Mouse (Mus musculus): ENCODE results near the gene Abca8b. TPM values are rescaled to one million over a fixed set of nuclear protein-coding genes. Genes with fewer than 3 reads are reported as not detected.

The Abca8b gene
- total and polyA plus RNA-seq, 2 experiments from 2014 or later, result 0.88 to 5.0 TPM

GRCm38 (mm10) chr11:109885521-109885920 is 110.1 kb downstream of the Abca8b start:
- no peaks in the 10 kb centered on the region for H3K36me3 ChIP-seq (ENCODE audit: insufficient read depth)
- no peaks in the 10 kb centered on the region for H3K4me1 ChIP-seq (ENCODE audit: insufficient read depth)
- ATAC-seq (peak; percentile 29; the same call in 1 of the 2 replicates), DNase-seq (no peak)
- H3K27me3 ChIP-seq (ENCODE audit: insufficient read depth, low read length), result no peaks in the 10 kb centered on the region
- H3K4me3 ChIP-seq (ENCODE audit: low read depth, low read length), result no peak overlapping the region
- 88% methylated on average over 3 of the region's 3 CpGs for WGBS
- no peak overlapping the region for H3K4me2 ChIP-seq (ENCODE audit: low read depth)
- no peak overlapping the region for H3K27ac ChIP-seq (ENCODE audit: low read depth, low read length)
- no peaks in the 10 kb centered on the region for H3K9me3 ChIP-seq (ENCODE audit: low read length)
- TF ChIP-seq CTCF (IDR thresholded peaks at IDR 0.05; ENCODE audit: low read depth), result no peak
- no peak overlapping the region for H3K9ac ChIP-seq

- H3K27ac ChIP-seq (ENCODE audit: low read depth, low read length), result no peak overlapping the region
- no peak overlapping the region for H3K4me3 ChIP-seq (ENCODE audit: low read depth, low read length)
- H3K36me3 ChIP-seq (ENCODE audit: insufficient read depth), result no peaks in the 10 kb centered on the region
- H3K4me1 ChIP-seq (ENCODE audit: insufficient read depth), result no peaks in the 10 kb centered on the region
- H3K4me2 ChIP-seq (ENCODE audit: low read depth), result no peak overlapping the region
- DNase-seq (no peak), ATAC-seq (no peak)
- TF ChIP-seq CTCF (IDR thresholded peaks at IDR 0.05; ENCODE audit: low read depth), result no peak
- WGBS, result 94% methylated on average over 4 of the region's 4 CpGs
- H3K9ac ChIP-seq, result no peak overlapping the region
- no peaks in the 10 kb centered on the region for H3K9me3 ChIP-seq (ENCODE audit: low read length)
- no peaks in the 10 kb centered on the region for H3K27me3 ChIP-seq (ENCODE audit: insufficient read depth, low read length)
Observed at GRCm38 (mm10) chr11:109884801-109885200, 110.8 kb downstream of the Abca8b start.

GRCm38 (mm10) chr11:109884126-109884525 is 111.5 kb downstream of the Abca8b start:
- Histone ChIP-seq H3K4me3 (ENCODE audit: low read depth, low read length) (no peak overlapping the region), H3K4me2 (ENCODE audit: low read depth) (no peak overlapping the region), H3K9ac (no peak overlapping the region), H3K9me3 (ENCODE audit: low read length) (no peaks in the 10 kb centered on the region), H3K27me3 (ENCODE audit: insufficient read depth, low read length) (no peaks in the 10 kb centered on the region), H3K4me1 (ENCODE audit: insufficient read depth) (no peaks in the 10 kb centered on the region), H3K36me3 (ENCODE audit: insufficient read depth) (no peaks in the 10 kb centered on the region), H3K27ac (ENCODE audit: low read depth, low read length) (no peak overlapping the region)
- DNase-seq (no peak), ATAC-seq (no peak)
- TF ChIP-seq CTCF (IDR thresholded peaks at IDR 0.05; ENCODE audit: low read depth), result no peak
- WGBS, result 59% methylated on average over 3 of the region's 3 CpGs

Other genes with a start within 250 kb of the Abca8b start
- not detected in 2 replicates for gene 1700012B07Rik, start 167.8 kb downstream of the Abca8b start, total RNA-seq (2014; rRNA removed)
- not detected in 2 replicates for gene 1700012B07Rik, start 167.8 kb downstream of the Abca8b start, polyA plus RNA-seq (2015; fragmentation: Nextera tagmentation; extraction: Ambion mirVana)
- gene Abca8a, start 100.1 kb upstream of the Abca8b start, total RNA-seq (2014; rRNA removed), result 3.2 and 4.3 TPM in 2 replicates
- gene Abca8a, start 100.1 kb upstream of the Abca8b start, polyA plus RNA-seq (2015; fragmentation: Nextera tagmentation; extraction: Ambion mirVana), result 1.0 and 1.9 TPM in 2 replicates
- gene Abca9, start 172.4 kb upstream of the Abca8b start, total RNA-seq (2014; rRNA removed), result 8.6 and 10.9 TPM in 2 replicates
- 1.7 and 2.4 TPM in 2 replicates for gene Abca9, start 172.4 kb upstream of the Abca8b start, polyA plus RNA-seq (2015; fragmentation: Nextera tagmentation; extraction: Ambion mirVana)